Mouse (Mus musculus) left cerebral cortex, postnatal 36 days (tissue): Measurements from ENCODE around the gene Tfrc. TPM values are rescaled to one million over a fixed set of nuclear protein-coding genes. Genes with fewer than 3 reads are reported as not detected.

ENCODE experiments used
- DNase-seq, 2 experiments: peaks; one replicate each; pipeline ENCODE4 v3.0.0; 2021 to 2022; ENCODE audit warnings: low spot score in 2 of 2, mixed read lengths in 1 of 2
- intact Hi-C: fragments of 180-260 bp; cut with DNase I; formaldehyde crosslinking; loops from one replicate; pipeline ENCODE4 v1.15.1; 2025
- total RNA-seq, 2 experiments: library from RNA; stranded (reverse); gene quantifications; 2 replicates each; pipeline ENCODE4 v1.2.3; 2021

The Tfrc gene
- total RNA-seq, result 10 to 100 TPM; 78.8 to 81.9 TPM

- intact Hi-C loops, result loop anchor here (1.0 kb wide), 1 partner anchor 93 kb away; no protein-coding TSS in a partner anchor
Measured at GRCm38 (mm10) chr16:32608712-32609400, at the start of gene Tfrc. Tfrc (plus strand) TSS chr16:32608920.

GRCm38 (mm10) chr16:32559493-32559892, 49.2 kb upstream of the Tfrc start:
- intact Hi-C loops, result no loop called here
- no peak for DNase-seq

More at GRCm38 (mm10) chr16:32608712-32609400, at the start of gene Tfrc:
- DNase-seq, result peak; percentile 95 to 98

GRCm38 (mm10) chr16:32563056-32563793, 45.5 kb upstream of the Tfrc start:
- no peak for DNase-seq
- intact Hi-C loops, result no loop called here

GRCm38 (mm10) chr16:32567282-32567681, 41.4 kb upstream of the Tfrc start:
- intact Hi-C loops, result no loop called here
- no peak for DNase-seq

GRCm38 (mm10) chr16:32568401-32568800, 40.3 kb upstream of the Tfrc start:
- DNase-seq, result no peak
- intact Hi-C loops, result no loop called here

GRCm38 (mm10) chr16:32570042-32570441, 38.7 kb upstream of the Tfrc start:
- intact Hi-C loops, result loop anchor here (10.0 kb wide), 1 partner anchor 165 kb away; the partner anchor contains the start of gene Muc4
- DNase-seq, result no peak

GRCm38 (mm10) chr16:32572528-32572927, 36.2 kb upstream of the Tfrc start:
- intact Hi-C loops, result loop anchor here (10.0 kb wide), 1 partner anchor 162 kb away; the partner anchor contains the start of gene Muc4
- no peak for DNase-seq

- no peak for DNase-seq
- intact Hi-C loops, result no loop called here
Measured at GRCm38 (mm10) chr16:32586482-32586881, 22.2 kb upstream of the Tfrc start.

- no peak for DNase-seq
- intact Hi-C loops, result no loop called here
Measured at GRCm38 (mm10) chr16:32588568-32588967, 20.2 kb upstream of the Tfrc start.

- intact Hi-C loops, result no loop called here
- DNase-seq, result no peak
Measured at GRCm38 (mm10) chr16:32591521-32591920, 17.2 kb upstream of the Tfrc start.

- DNase-seq, result no peak
- intact Hi-C loops, result no loop called here
Measured at GRCm38 (mm10) chr16:32593283-32593805, 15.4 kb upstream of the Tfrc start.

- no peak for DNase-seq
- intact Hi-C loops, result no loop called here
Measured at GRCm38 (mm10) chr16:32593916-32594315, 14.8 kb upstream of the Tfrc start.

GRCm38 (mm10) chr16:32594701-32595100, 14.0 kb upstream of the Tfrc start:
- intact Hi-C loops, result no loop called here
- DNase-seq, result no peak

- no peak for DNase-seq
- intact Hi-C loops, result no loop called here
Measured at GRCm38 (mm10) chr16:32595142-32595855, 13.4 kb upstream of the Tfrc start.

GRCm38 (mm10) chr16:32597909-32598381, 10.8 kb upstream of the Tfrc start:
- intact Hi-C loops, result no loop called here
- no peak for DNase-seq

- no peak for DNase-seq
- intact Hi-C loops, result no loop called here
Measured at GRCm38 (mm10) chr16:32599151-32599550, 9.6 kb upstream of the Tfrc start.

- intact Hi-C loops, result no loop called here
- no peak for DNase-seq
Measured at GRCm38 (mm10) chr16:32602193-32602685, 6.5 kb upstream of the Tfrc start.

- intact Hi-C loops, result loop anchor here (1.0 kb wide), 1 partner anchor 91 kb away; no protein-coding TSS in a partner anchor
- DNase-seq, result no peak
Measured at GRCm38 (mm10) chr16:32607562-32608343, 967 bp upstream of the Tfrc start.

GRCm38 (mm10) chr16:32608344-32608711, 392 bp upstream of the Tfrc start:
- no peak for DNase-seq
- intact Hi-C loops, result loop anchor here (1.0 kb wide), 1 partner anchor 92 kb away; no protein-coding TSS in a partner anchor
